Mouse (Mus musculus): ENCODE measurements around the gene Ctcf.
"Not testable (repeated sequence)": the region's sequence is repeated elsewhere in the genome, so short reads cannot be mapped to it uniquely, and the experiment has no call there.

Gene Ctcf

DNA sequence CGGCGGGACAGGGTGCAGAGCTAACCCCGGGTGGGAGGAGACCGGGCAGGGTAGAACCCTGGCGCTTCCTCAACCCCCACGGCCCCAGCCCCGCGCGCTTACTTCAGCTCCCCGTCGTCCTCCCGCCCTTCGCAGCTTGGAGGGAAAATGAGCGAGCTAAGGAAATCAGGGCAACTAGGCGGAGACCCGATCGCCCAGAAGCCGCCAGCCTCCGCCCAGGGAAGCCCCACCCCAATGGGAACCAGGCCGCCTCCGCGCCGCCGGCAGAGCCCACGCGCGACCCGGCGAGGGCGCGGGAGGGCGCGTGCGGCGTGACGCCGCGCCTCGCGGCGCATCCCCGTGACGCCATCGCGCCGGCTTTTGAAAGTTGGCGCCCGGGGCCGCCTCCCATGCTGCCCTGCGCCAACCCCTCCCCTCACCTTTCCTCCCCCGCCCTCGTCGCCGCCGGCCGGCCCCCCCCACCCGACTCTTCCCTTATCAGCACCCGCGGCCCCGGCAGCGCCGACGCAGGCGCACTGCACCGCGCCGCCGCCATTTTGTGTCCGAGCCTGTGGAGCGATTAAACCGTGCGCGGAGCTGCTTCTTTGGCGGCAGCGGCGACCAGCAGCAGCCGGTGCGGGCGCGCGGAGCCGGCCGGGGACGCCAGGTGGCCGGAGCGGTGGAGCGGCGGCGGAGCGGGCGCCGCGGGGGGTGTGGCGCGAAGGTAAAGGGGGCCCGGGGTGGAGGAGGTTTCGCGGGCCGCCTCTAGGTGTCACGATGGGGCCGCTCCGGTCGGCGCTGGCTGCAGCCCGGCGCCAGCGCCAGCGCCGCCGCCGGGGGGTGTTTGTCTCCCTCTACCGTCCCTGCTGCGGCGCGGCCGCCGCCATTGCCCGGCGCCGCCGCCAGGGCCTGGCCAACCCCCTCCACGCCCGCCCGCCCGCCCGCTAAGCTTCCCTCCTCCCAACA lies at the start of gene Ctcf:
Gene Ctcf, plus strand, starts transcription at position 551 of the 945 bp plus-strand sequence.
- peak; percentile 80 to 86 for DNase-seq (ENCODE audit: low read depth in 1 of 2, low spot score in 2 of 2)

DNA sequence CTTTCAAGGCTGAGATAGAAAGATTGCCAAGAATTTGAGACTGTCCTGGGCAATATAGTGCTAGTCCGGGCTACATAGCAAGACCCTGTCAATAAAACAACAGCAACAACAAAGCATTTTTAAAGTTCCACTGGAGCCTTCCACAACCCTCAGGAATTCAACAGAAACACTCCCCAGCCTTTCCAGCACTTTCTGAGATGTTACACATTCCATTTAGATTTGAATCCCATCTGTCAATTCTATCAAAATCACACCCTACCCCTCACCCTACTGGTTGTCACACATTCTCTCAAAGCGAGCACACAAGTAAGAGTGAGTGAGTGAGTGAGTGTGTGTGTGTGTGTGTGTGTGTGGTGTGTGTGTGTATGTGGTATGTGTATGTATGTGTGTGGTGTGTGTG lies 43.9 kb upstream of the Ctcf start:
- DNase-seq (ENCODE audit: low read depth in 1 of 2, low spot score in 2 of 2): no peak

DNA sequence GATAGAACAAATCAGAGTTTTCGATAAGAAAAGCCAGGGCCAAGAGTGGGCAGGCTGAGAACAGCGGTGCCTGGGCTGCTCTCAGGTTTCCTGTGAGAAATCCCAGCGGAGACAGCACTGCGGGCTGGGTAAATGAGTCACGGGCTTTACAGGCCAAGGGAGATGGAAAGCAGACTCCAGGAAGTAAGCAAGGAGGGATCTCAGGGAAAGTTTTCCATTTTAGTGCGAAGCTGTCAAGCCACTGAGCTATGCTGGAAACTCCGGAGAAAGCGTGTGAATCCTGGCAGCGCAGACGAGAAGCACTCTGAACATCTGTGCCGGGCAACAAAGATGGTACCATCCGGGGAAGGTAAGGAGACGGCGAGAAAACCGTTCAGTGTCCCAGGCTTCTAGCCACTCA lies 42.5 kb upstream of the Ctcf start:
- no peak for DNase-seq (ENCODE audit: low read depth in 1 of 2, low spot score in 2 of 2)

DNA sequence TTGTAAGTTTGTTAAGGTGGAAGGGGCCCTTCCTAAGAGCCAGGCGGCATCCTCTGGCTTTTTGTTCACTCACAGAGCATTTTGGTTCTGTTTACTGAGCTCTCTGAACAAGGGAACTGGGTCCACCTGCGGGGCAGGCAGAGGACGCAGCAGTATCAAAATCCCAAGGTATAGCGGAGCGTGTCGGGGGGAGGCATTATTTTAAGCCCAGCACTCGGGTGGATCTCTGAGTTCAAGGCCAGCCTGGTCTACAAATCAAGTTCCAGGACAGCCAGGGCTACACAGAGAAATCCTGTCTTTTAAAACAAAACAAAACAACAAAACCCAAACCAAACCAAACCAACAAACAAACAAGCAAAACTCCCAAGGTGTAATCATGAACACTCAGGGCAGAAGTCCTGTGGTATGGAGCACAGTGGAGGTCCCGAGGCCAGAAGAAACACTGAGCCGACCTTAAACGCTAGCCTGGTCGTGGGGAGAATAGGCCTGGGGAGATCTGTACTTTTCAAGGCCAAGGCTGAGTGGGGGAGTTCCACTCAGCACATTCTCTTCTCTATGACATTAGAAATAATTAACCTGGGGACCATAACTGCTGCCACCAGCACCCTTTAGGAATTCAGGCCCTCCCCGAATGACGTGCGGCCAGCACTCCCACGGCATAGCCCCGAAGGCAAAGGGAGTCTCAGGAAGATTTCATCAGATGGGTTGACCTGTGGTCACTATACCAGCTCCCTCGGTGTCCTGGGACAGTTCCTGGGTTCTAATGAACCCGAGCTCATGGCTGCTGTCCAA lies 41.7 kb upstream of the Ctcf start:
- DNase-seq (ENCODE audit: low read depth in 1 of 2, low spot score in 2 of 2): no peak

DNA sequence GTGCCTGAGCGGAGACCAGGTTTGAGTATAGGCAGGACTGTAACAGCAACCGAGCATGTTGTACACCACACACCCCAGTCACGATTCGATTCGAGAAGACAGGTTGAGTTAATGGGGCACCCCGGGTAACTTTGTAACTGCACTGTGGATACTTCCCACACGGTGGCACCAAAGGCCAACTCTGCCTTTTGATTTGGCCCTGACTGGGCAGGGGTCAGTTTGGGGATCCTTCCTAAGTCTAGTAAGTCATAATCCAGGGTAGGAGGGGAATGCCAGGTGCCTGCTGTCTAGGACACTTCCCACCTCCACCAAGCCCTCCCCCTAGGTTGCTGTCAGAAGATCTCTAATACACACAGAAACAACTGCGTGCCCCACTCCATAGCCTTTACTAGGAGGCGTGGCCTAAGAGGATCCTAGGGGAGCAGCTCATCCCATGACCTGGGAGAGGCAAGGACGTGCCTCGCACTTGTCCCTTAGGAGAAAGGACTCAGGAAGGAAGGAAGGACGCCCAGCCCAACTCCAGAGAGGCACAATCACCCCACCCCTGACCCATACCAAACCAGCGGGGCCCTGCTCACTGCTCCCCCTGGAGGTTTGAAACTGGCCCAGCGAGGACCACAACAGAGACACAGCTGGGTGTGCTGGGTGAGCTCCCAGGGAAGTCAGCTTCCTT lies 39.9 kb upstream of the Ctcf start:
- DNase-seq (ENCODE audit: low read depth in 1 of 2, low spot score in 2 of 2): peak in 1 of 2 experiments; percentile 56

DNA sequence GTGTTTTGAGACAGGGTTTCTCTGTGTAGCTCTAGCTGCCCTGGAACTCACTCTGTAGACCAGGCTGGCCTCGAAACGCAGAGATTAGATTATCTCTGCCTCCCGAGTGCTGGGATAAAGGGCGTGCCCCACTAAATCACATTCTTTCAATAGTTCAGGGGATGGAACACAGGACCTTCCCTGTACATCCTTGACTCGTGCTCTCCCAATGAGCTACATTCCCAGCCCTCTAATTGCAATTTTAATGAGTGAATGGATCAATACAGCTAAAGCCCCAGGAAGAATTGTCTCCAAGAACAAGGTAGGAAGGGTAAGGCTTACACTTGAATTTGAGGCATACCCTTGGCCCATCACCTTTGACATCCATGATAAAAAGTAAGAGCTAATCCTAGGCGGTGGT lies 37.6 kb upstream of the Ctcf start:
- no peak for DNase-seq (ENCODE audit: low read depth in 1 of 2, low spot score in 2 of 2)

DNA sequence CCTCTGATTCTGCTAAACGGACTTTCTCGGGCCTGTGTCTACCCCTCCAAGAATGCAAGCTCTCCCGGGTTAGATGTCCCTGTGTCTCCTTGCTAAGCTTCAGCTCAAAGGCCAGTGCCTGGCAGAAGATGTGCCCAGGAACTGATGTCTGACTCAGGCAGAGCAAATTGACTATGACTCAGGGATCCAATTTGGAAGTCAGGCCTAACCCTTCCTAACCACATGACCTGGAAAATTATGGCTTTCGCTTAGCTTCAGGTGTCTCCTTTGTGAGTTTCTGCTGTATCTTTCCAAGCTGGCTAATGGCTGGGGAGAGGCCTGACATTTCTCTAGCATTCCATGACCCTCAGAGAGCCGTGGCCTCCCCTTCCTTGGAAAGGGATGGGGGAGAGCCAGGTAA lies 35.1 kb upstream of the Ctcf start:
- no peak for DNase-seq (ENCODE audit: low read depth in 1 of 2, low spot score in 2 of 2)

DNA sequence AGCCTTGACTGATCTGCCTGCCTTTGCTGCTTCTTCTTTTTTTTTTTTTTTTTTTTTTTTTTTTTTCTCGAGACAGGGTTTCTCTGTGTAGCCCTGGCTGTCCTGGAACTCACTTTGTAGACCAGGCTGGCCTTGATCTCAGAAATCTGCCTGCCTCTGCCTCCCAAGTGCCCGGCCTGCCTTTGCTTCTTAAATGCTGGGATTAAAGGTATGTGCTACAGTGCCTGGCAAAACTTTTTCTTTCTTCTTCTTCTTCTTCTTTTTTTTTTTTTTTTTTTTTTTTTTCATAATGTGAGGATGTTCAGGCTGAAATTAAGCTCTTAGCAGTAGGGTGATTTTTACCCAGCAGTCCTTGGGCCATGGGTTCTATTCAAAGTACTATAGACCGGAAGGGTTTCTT lies 33.8 kb upstream of the Ctcf start:
- DNase-seq (ENCODE audit: low read depth in 1 of 2, low spot score in 2 of 2): not testable (repeated sequence)

DNA sequence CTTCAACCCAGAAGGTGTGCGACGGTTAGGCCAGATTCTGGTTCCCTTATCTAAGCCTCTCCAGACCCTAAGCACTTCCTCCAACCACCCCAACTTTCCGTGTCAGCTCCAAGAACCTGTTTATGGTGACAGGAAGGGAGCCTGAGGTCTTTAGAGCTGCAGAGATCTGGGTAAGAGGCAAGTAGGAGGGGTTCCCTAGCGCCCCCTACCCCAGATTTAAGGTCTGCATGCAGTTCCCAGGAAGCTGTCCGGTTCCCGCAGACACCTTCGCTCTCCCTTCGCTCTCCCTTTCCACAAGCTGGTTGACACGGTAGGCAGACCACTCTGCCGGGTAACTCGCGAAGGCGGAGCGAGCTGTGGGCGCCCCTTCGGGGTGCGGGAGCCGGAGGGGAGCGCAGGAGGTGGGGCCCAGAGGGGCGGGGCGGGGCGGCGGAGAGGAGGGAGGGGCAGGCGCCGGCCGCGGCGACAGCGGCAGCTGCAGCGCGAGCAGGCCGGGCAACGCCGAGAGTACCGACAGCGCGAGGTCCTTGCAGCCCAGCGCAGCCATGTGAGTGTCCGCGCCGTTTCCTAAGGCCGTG lies 31.5 kb upstream of the Ctcf start, which contains the start of gene Ripor1:
Gene Ripor1, plus strand, starts transcription at position 452 of the 578 bp plus-strand sequence.
- DNase-seq (ENCODE audit: low read depth in 1 of 2, low spot score in 2 of 2): peak in 1 of 2 experiments; percentile 33

DNA sequence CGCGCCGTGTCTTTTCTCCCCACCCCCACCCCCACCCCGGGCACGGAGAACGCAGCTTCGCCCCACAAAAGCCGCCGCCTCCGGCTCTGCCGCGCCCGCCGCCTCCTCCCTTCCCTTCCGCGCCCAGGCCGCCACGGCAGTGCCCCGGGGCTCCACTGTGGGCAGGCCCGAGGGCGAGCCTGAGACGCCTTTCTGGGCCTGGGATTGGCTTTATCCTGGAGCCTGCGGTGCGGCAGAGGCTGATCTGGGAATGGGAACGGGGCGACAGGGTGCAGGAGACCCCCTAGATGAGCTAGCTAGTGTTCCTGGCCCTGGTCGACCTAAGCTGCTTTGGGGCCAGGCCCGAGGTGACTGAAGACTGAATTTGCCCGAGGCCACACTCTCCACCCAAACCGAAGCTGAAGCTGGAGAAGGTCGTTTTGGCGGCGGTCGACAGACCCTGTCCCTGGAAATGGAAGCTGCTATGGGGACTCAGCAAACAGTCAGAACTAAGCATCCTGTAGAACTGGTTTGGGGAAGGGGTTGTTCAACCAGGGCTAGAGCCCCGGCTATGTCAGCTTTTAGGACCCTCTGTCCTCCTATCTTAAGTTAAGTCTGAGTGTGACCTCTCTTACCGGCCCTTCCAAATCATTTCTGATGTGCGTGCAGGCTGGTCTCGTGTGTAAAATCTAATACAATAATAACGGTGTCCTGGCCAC lies 30.7 kb upstream of the Ctcf start:
- no peak for DNase-seq (ENCODE audit: low read depth in 1 of 2, low spot score in 2 of 2)

DNA sequence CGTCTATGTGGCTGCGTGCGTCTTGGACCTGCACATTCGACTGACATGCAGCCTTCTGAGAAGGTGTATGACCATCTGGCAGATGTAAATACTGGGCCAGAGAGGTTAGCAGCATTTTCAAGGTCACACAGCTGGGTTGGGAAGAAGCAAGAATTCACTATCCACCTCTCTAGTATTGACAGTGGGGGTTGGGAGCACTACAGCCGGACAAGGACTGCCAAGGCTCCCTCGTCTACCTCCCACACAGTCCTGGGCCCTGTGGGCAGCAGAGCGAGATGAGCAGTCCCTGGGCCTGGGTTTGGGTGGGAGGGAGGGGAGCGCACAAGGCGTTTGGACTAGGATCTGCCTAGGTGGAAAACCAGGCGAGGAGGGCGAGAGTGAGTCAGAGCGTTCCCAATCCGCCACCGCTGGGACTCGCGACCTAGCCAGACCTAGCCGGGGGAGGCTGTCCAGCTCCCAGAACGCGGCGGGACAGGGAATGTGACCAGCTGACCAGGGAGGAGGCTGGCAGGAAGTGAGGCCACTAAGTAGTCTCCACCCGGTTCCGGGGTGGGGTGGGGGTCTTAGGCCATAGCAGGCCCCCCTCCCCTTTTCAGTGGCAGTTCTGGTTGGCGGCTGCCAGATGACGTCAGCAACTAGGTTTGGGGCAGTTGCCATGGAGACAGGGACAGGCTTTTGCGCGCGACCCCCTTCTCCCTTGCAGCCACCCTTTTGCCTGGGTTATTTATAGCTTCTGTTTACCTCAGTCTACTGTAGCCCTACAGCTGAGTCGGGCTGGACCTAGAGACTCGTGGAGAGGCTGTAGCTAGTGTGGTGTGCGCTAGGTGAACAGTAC lies 30.0 kb upstream of the Ctcf start:
- no peak for DNase-seq (ENCODE audit: low read depth in 1 of 2, low spot score in 2 of 2)

DNA sequence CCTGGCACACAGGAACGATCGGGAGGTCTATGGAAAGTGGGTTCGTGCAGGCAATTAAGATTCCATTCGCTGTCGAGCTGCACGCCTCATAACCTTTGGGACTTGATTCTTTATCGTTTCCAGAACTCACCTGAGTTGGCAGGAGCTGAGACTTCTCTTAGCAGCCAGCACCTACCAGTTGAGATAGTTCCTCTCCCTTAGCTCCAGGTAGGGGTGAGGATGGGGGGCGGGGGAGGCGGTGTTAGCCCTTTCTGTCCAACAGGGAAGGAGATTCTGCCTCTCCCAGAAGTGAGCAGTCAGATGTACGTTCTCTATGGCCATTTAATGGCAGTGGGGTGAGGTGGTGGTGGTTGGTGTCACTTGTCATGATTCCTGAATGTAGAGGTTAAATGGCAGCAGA lies 29.3 kb upstream of the Ctcf start:
- no peak for DNase-seq (ENCODE audit: low read depth in 1 of 2, low spot score in 2 of 2)

DNA sequence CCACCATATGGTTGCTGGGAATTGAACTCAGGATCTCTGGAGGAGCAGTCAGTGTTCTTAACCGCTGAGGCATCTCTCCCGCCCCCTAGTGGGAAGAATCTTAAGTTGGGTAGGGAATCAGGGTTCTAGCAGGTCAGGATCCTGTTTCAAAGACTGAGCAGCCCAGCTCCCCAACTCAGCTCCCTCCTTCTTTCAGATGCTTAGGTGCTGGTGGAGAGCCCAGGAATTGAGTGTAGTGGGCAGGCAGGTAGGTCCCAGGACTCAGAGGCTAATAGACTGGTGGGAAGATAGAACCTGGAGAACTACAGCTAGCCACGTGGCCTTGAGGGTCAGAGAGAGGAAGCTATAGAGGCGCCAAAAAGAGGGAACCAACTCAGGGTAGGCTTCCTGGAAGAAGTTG lies 28.7 kb upstream of the Ctcf start:
- DNase-seq (ENCODE audit: low read depth in 1 of 2, low spot score in 2 of 2): peak in 1 of 2 experiments; percentile 47

DNA sequence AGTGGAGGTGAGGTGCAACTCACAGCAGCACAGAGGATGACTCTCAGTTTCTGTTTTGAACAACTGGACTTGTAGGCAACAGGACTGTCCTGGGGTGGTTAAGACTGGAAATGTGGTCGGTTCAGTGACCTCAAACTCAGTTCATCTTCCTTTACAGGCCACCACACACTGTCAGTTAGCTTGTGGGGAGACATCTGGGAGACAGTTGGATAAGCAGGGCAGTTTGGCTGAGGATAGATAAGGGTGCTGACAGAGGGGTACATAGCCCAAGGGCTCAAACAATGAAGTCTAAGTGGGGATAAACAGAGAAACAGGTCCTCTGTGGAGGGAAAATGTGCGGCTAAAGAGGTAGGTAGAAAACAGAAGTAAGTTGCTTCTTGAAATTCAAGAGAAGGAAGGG lies 27.0 kb upstream of the Ctcf start:
- DNase-seq (ENCODE audit: low read depth in 1 of 2, low spot score in 2 of 2): no peak

DNA sequence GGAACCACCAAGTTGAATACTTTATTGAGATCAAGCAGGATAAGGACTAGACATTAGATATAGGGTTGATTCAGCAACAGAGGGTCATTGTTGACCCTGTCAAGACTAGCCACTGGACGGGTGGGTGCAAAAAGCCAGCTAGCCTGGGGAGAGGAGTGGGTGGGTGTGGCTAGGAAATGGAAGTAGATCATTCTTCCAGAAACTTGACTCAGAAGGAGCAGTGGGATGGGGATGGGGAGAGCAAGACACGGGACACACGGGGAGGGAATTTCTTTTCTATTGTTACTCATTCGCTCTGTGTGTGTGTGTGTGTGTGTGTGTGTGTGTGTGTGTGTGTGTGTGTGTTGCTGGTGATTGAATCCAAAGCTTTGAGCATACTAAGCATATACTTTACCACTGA lies 26.6 kb upstream of the Ctcf start:
- DNase-seq (ENCODE audit: low read depth in 1 of 2, low spot score in 2 of 2): no peak

DNA sequence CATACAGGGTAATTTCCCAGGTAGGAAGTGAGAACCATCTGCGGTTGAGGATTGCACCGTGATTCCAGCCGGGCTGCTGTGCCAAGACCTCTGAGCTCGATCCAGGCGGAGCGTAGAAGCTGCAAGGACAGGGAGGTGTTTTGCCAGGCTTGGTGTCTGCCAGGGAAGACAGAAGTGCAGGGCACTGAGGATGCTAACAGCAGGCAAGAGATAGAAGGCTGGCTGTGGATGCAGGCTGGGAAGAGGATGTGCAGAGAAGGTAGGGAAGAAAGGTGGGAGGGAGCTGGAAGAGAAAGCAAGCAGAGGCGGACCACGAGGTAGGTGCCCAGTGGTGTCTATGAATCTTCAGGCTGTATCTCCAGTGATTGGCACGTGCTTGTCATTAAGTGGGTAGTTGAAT lies 24.5 kb upstream of the Ctcf start:
- no peak for DNase-seq (ENCODE audit: low read depth in 1 of 2, low spot score in 2 of 2)

DNA sequence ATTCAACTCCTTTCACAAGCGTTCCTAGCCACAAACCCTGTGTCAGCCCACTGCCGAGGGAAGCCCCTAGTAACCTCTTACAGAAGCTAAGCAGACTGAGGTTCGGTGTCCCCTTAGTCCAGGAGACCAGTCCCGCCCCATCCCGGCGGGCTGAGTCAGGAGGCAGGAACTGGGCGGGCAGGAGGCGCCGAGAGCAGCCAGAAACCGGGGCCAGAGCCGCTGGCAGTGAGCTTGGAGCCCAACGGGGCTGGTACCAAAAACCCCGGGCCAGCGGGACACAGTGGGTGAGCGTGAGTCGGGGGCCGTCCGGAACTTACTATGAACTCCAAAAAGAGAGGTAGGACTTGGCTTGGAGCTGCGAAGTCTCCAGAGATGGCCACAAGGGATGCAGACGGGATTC lies 23.3 kb upstream of the Ctcf start:
- no peak for DNase-seq (ENCODE audit: low read depth in 1 of 2, low spot score in 2 of 2)

DNA sequence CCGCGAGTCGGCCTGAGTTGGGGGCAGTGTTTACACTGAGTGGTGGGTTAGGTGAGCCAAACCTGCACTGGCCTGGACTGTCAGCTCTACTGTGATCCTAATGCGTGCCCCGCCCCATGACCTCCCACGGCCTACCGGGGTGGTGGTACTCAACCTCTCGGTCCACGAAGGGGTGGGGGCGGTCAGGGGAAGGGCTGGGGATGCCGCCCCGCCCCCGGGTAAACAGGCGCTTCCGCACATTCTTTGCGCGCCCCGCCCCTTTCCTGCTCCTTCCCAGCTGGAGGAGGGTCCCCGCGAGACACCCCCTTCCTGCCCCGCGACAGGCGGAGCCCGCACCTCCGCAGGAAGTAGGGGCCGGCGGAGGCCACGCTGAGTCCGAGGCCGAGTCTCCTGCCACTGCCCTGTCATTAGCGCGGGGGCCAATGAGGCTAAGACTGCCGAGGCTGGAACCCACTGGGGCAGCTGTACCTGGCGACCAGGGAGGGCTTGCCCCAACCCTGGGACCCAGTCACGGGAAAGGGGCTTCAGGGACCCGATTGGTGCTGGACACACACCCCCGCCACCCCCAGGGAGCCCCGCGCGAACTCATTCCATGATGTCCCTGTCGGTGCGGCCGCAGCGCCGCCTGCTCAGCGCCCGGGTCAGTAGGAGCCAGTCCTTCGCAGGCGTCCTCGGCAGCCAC lies 22.4 kb upstream of the Ctcf start:
- DNase-seq (ENCODE audit: low read depth in 1 of 2, low spot score in 2 of 2): no peak

DNA sequence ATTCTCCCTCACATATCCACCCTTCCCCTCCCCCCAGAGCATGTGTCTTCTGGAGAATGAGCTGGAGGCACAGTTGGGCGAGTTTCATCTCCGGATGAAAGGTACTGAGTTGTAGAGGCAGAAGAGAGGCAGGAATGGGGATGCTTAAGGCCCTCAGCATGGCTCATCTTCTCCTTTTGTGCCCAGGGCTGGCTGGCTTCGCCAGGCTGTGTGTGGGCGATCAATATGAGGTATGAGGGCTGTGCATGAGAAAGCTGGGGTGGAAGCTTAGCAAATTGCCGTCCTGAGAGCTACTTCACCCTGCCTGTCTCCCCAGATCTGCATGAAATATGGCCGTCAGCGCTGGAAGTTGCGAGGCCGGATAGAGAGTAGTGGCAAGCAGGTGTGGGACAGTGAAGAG lies 20.4 kb upstream of the Ctcf start:
- DNase-seq (ENCODE audit: low read depth in 1 of 2, low spot score in 2 of 2): no peak

Measured in monocyte, adult 2 months (primary cell).